Mouse (Mus musculus): ENCODE measurements at regions not wholly inside any gene's neighbourhood (a gene's known extent, or its start where the extent isn't known, plus 50 kb on each side); places are given as distances from the start of the nearest gene placed in this dataset.

GRCm38 (mm10) chrX:5203101-5203500, 251.2 kb downstream of the Btbd35f27 start:
- DNase-seq = peak; percentile 2
